Mouse (Mus musculus) urinary bladder, postnatal 10 days (tissue): Measurements from ENCODE around the gene 9330161L09Rik.

ENCODE experiments used
- DNase-seq: peaks from one replicate; pipeline ENCODE4 v3.0.0; 2022; ENCODE audit warnings: low spot score

9330161L09Rik gene

GRCm38 (mm10) chr12:103388505-103389347 is 18.9 kb downstream of the 9330161L09Rik start, which contains the start of gene Otub2:
Otub2 (plus strand) TSS chr12:103388682.
- DNase-seq, result peak; percentile 90

- DNase-seq, result no peak
Observed at GRCm38 (mm10) chr12:103380226-103380625, 27.4 kb downstream of the 9330161L09Rik start.

- no peak for DNase-seq
Observed at GRCm38 (mm10) chr12:103376774-103377173, 30.8 kb downstream of the 9330161L09Rik start.

- no peak for DNase-seq
Observed at GRCm38 (mm10) chr12:103376124-103376523, 31.5 kb downstream of the 9330161L09Rik start.

GRCm38 (mm10) chr12:103373530-103374236 is 33.9 kb downstream of the 9330161L09Rik start:
- no peak for DNase-seq

- no peak for DNase-seq
Observed at GRCm38 (mm10) chr12:103371711-103372110, 35.9 kb downstream of the 9330161L09Rik start.

GRCm38 (mm10) chr12:103370861-103371260 is 36.8 kb downstream of the 9330161L09Rik start:
- DNase-seq, result no peak

- no peak for DNase-seq
Observed at GRCm38 (mm10) chr12:103368777-103369176, 38.8 kb downstream of the 9330161L09Rik start.

GRCm38 (mm10) chr12:103368326-103368669 is 39.3 kb downstream of the 9330161L09Rik start:
- DNase-seq, result no peak

- peak; percentile 29 for DNase-seq
Observed at GRCm38 (mm10) chr12:103367620-103368325, 39.8 kb downstream of the 9330161L09Rik start.

GRCm38 (mm10) chr12:103367171-103367570 is 40.4 kb downstream of the 9330161L09Rik start:
- DNase-seq, result no peak

GRCm38 (mm10) chr12:103362336-103362735 is 45.3 kb downstream of the 9330161L09Rik start:
- no peak for DNase-seq

GRCm38 (mm10) chr12:103361539-103362307 is 45.9 kb downstream of the 9330161L09Rik start:
- no peak for DNase-seq

- DNase-seq, result no peak
Observed at GRCm38 (mm10) chr12:103360812-103361211, 46.8 kb downstream of the 9330161L09Rik start.

GRCm38 (mm10) chr12:103358951-103359801 is 48.4 kb downstream of the 9330161L09Rik start:
- DNase-seq, result no peak

GRCm38 (mm10) chr12:103358216-103358615 is 49.4 kb downstream of the 9330161L09Rik start:
- DNase-seq, result no peak
